ENCODE assay signal across 8 mouse cellular contexts in genomic region chr5:77061372-77062038, GRCm38 (mm10). TPM values are rescaled to one million over a fixed set of nuclear protein-coding genes. Genes with fewer than 3 reads are reported as not detected.
DNase-seq lines count a peak whose midpoint lies in the region; ATAC-seq and TF ChIP-seq lines count a peak whose summit lies in the region.
"Had no signal": no experiment of that assay in that cellular context is flagged by ENCODE, and none has a peak within 500 bp of the region (broad histone marks: within the 10 kb centered on the region; RNA-seq: fewer than 3 reads in every experiment).

No protein-coding gene starts in this region.

- no peak overlapping the region for H3K4me2 ChIP-seq in forebrain, embryonic 13.5 days

- no peak for TF ChIP-seq EP300 in MEL (IDR thresholded peaks at IDR 0.05; ENCODE audit: low read depth in 1 of 2, low read length in 2 of 2)

- intact Hi-C loops in heart, postnatal 36 days (cut with DNase I): no loop called here

- no peaks in the 10 kb centered on the region; a peak in 3 of 4 replicates for H3K27me3 ChIP-seq in MEL (ENCODE audit: control insufficient read depth in 1 of 2, insufficient read depth in 2 of 2, low read length in 2 of 2)
- H3K27me3 ChIP-seq in forebrain, embryonic 13.5 days: peaks cover 21% of the 10 kb centered on the region

- H3K9me3 ChIP-seq in MEL (replicated peaks; ENCODE audit: insufficient read depth, low read length): no peaks in the 10 kb centered on the region
- H3K9me3 ChIP-seq in forebrain, embryonic 13.5 days (replicated peaks): no peaks in the 10 kb centered on the region

- peak overlapping the region; percentile 41 for H3K9ac ChIP-seq in MEL (ENCODE audit: control insufficient read depth, low read depth, low read length, poor library complexity, severe bottlenecking)
- no peak overlapping the region for H3K9ac ChIP-seq in forebrain, embryonic 13.5 days

- peaks cover 0 to 3% of the 10 kb centered on the region in 2 experiments; a peak in 1 of 4 replicates for H3K36me3 ChIP-seq in MEL (ENCODE audit: control insufficient read depth in 1 of 2, insufficient read depth in 2 of 2, low read length in 2 of 2)
- H3K36me3 ChIP-seq in forebrain, embryonic 13.5 days (ENCODE audit: poor library complexity, severe bottlenecking): no peaks in the 10 kb centered on the region

- peak; percentile 53; the same call in 1 of the 2 replicates for ATAC-seq in forebrain, embryonic 13.5 days

- peak; percentile 82 for DNase-seq in MEL (ENCODE audit: low read depth, low spot score)
- DNase-seq in heart, postnatal 36 days: peak; percentile 53 to 82
- peak; percentile 78 to 91 for DNase-seq in layer of hippocampus, postnatal 25 days (ENCODE audit: extremely low spot score in 1 of 2, low spot score in 1 of 2)
- DNase-seq in lung, postnatal 25 days (ENCODE audit: low spot score): peak; percentile 72
- peak; percentile 35 to 79 for DNase-seq in spleen, adult 18-20 months

- no peaks in the 10 kb centered on the region for H3K79me2 ChIP-seq in MEL (ENCODE audit: control insufficient read depth, insufficient read depth, low read length, poor library complexity)

- H3K27ac ChIP-seq in MEL (ENCODE audit: control insufficient read depth, low read depth, low read length): no peak overlapping the region
- no peak overlapping the region for H3K27ac ChIP-seq in bone marrow, adult 2 months (ENCODE audit: control insufficient read depth, insufficient read depth, low read depth, low read length, poor library complexity)
- H3K27ac ChIP-seq in forebrain, embryonic 13.5 days: no peak overlapping the region

- peak; percentile 94 to 99 (median 94) for TF ChIP-seq CTCF in MEL (IDR thresholded peaks at IDR 0.05 in 2 of 3, conservative IDR thresholded peaks at IDR 0.05 in 1 of 3; ENCODE audit: control insufficient read depth in 1 of 3, insufficient read depth in 1 of 3, low read depth in 2 of 3, low read length in 3 of 3, poor library complexity in 1 of 3, severe bottlenecking in 1 of 3)
- TF ChIP-seq CTCF in bone marrow, adult 2 months (IDR thresholded peaks at IDR 0.05; ENCODE audit: control insufficient read depth, insufficient read depth, low read length): peak; percentile 82

- TF ChIP-seq POLR2A in MEL (IDR thresholded peaks at IDR 0.05; ENCODE audit: control insufficient read depth in 1 of 2, insufficient read depth in 1 of 2, low read depth in 1 of 2, low read length in 2 of 2, poor library complexity in 1 of 2): no peak
- TF ChIP-seq POLR2A in bone marrow, adult 2 months (IDR thresholded peaks at IDR 0.05; ENCODE audit: borderline replicate concordance, control insufficient read depth, low read depth, low read length): no peak

- peaks cover 0 to 7% of the 10 kb centered on the region in 2 experiments; a peak in 2 of 4 replicates for H3K4me1 ChIP-seq in MEL (ENCODE audit: control insufficient read depth in 1 of 2, insufficient read depth in 2 of 2, low read length in 2 of 2)
- H3K4me1 ChIP-seq in bone marrow, adult 2 months (ENCODE audit: control insufficient read depth, insufficient read depth, low read length): no peaks in the 10 kb centered on the region
- H3K4me1 ChIP-seq in forebrain, embryonic 13.5 days: peaks cover 15% of the 10 kb centered on the region

- TF ChIP-seq RAD21 in MEL (IDR thresholded peaks at IDR 0.05; ENCODE audit: low read depth, low read length): peak; percentile 77

- H3K4me3 ChIP-seq in MEL (ENCODE audit: control insufficient read depth in 1 of 2, insufficient read depth in 1 of 2, low read depth in 2 of 2, low read length in 2 of 2): peak overlapping the region; percentile 65
- no peak overlapping the region for H3K4me3 ChIP-seq in bone marrow, adult 2 months (replicated peaks; ENCODE audit: control insufficient read depth, low read depth, low read length)
- no peak overlapping the region for H3K4me3 ChIP-seq in forebrain, embryonic 13.5 days
- H3K4me3 ChIP-seq: myocyte had no signal

- 28% methylated on average over 17 of the region's 17 CpGs for WGBS in bone marrow, adult 2 months
- WGBS in forebrain, embryonic 13.5 days: 36% methylated on average over 17 of the region's 17 CpGs

TF ChIP-seq in MEL, 35 proteins besides CTCF, POLR2A, EP300 and RAD21:
- TF ChIP-seq ZC3H11A (IDR thresholded peaks at IDR 0.05; ENCODE audit: low read depth, low read length) (peak; percentile 79), MYC (IDR thresholded peaks at IDR 0.05; ENCODE audit: low read depth, low read length) (peak; percentile 43; the same call in 1 of the 2 replicates), USF1 (IDR thresholded peaks at IDR 0.05; ENCODE audit: low read depth, low read length) (no peak), MAZ (IDR thresholded peaks at IDR 0.05; ENCODE audit: low read depth, low read length) (no peak), CHD2 (IDR thresholded peaks at IDR 0.05; ENCODE audit: low read length) (no peak), USF2 (IDR thresholded peaks at IDR 0.05; ENCODE audit: borderline replicate concordance in 1 of 2, insufficient read depth in 1 of 2, low read depth in 1 of 2, low read length in 2 of 2) (no peak), RCOR1 (IDR thresholded peaks at IDR 0.05; ENCODE audit: low read depth, low read length) (no peak), UBTF (IDR thresholded peaks at IDR 0.05; ENCODE audit: borderline replicate concordance, insufficient read depth, low read depth, low read length) (no peak), SIN3A (IDR thresholded peaks at IDR 0.05; ENCODE audit: low read length) (peak; percentile 58; the same call in 1 of the 2 replicates), ZNF384 (IDR thresholded peaks at IDR 0.05; ENCODE audit: low read depth, low read length) (no peak), ZKSCAN1 (IDR thresholded peaks at IDR 0.05; ENCODE audit: low read depth, low read length) (no peak), E2F4 (IDR thresholded peaks at IDR 0.05; ENCODE audit: borderline replicate concordance, low read depth, low read length) (no peak), SMC3 (IDR thresholded peaks at IDR 0.05; ENCODE audit: low read depth, low read length) (peak; percentile 95), MXI1 (IDR thresholded peaks at IDR 0.05; ENCODE audit: low read depth, low read length) (no peak)

RNA-seq across cellular contexts. Expression of gene Thegl, which starts 45.7 kb away (rescaled TPM):
- total RNA-seq in MEL (2012; rRNA removed): not detected in 2 replicates
- polyA plus RNA-seq in MEL (2012; ENCODE audit: insufficient read depth in 1 of 2, insufficient read length in 2 of 2, low read depth in 1 of 2, low replicate concordance in 2 of 2, missing spikeins in 1 of 2): not detected
- 0.92 TPM in 1 of 2 replicates, not detected in the other for polyA plus RNA-seq in bone marrow, adult 2 months (2011; ENCODE audit: insufficient read depth, insufficient read length, low replicate concordance, missing spikeins)
- polyA plus RNA-seq in forebrain, embryonic 13.5 days (2015; fragmentation: Nextera tagmentation; extraction: Ambion mirVana): 0.18 and 0.38 TPM in 2 replicates
- not detected for total RNA-seq in heart, postnatal 36 days (2021)
- total RNA-seq in layer of hippocampus, postnatal 25 days (2021): 1 to 10 TPM in 1 of 2 experiments, under 1 TPM in 1; 0.59 to 1.6 TPM
- polyA plus RNA-seq: myocyte had no signal

RNA-seq across cellular contexts. Expression of gene Hopx, which starts 53.4 kb away (rescaled TPM):
- 42.3 and 43.4 TPM in 2 replicates for total RNA-seq in MEL (2012; rRNA removed)
- 10 to 100 TPM in 1 of 2 experiments, not detected in 1; 26.8 TPM for polyA plus RNA-seq in MEL (2012; ENCODE audit: insufficient read depth in 1 of 2, insufficient read length in 2 of 2, low read depth in 1 of 2, low replicate concordance in 2 of 2, missing spikeins in 1 of 2)
- polyA plus RNA-seq in bone marrow, adult 2 months (2011; ENCODE audit: insufficient read depth, insufficient read length, low replicate concordance, missing spikeins): 8.3 TPM in 2 replicates
- 1.4 and 1.5 TPM in 2 replicates for polyA plus RNA-seq in forebrain, embryonic 13.5 days (2015; fragmentation: Nextera tagmentation; extraction: Ambion mirVana)
- 100 to 1,000 TPM; 405 to 444 TPM for total RNA-seq in heart, postnatal 36 days (2021)
- total RNA-seq in layer of hippocampus, postnatal 25 days (2021): 10 to 100 TPM; 86.3 to 89.3 TPM

RNA-seq across cellular contexts. Expression of gene Arl9, which starts 57.6 kb away (rescaled TPM):
- total RNA-seq in MEL (2012; rRNA removed): 0.85 and 1.7 TPM in 2 replicates
- polyA plus RNA-seq in MEL (2012; ENCODE audit: insufficient read depth in 1 of 2, insufficient read length in 2 of 2, low read depth in 1 of 2, low replicate concordance in 2 of 2, missing spikeins in 1 of 2): 1 to 10 TPM in 1 of 2 experiments, not detected in 1; 1.6 TPM
- 1.9 TPM in 1 of 2 replicates, not detected in the other for polyA plus RNA-seq in bone marrow, adult 2 months (2011; ENCODE audit: insufficient read depth, insufficient read length, low replicate concordance, missing spikeins)
- not detected in 2 replicates for polyA plus RNA-seq in forebrain, embryonic 13.5 days (2015; fragmentation: Nextera tagmentation; extraction: Ambion mirVana)
- not detected for total RNA-seq in heart, postnatal 36 days (2021)
- not detected for total RNA-seq in layer of hippocampus, postnatal 25 days (2021)
- polyA plus RNA-seq: myocyte had no signal

Comparison
In these comparisons a context has a peak if more than half of its experiments do, and no peak if none do; other contexts are left out.
1. H3K4me3 ChIP-seq: peak in MEL (2 of 2); none in bone marrow, adult 2 months (single experiment) and forebrain, embryonic 13.5 days (single experiment).
2. Peak in every context shown above with its lines, with median percentiles within 50 percentile points of each other: DNase-seq.